Mouse (Mus musculus) spleen, adult 2 months (tissue): ENCODE measurements around the gene Cmklr1.

Source experiments
- CTCF ChIP-seq: fragments of 200-500 bp; IDR thresholded peaks from 2 replicates; pipeline ENCODE4 v1.5.1; 2011; ENCODE audit warnings: mild to moderate bottlenecking, inconsistent platforms; ENCODE audit not compliant: insufficient read depth, insufficient read length, insufficient replicate concordance; ENCODE audit errors: extremely low read depth
- POLR2A ChIP-seq: fragments of 200-500 bp; IDR thresholded peaks from 2 replicates; pipeline ENCODE4 v1.6.1; 2011; ENCODE audit warnings: low read depth, low read length, inconsistent platforms

GRCm38 (mm10) chr5:113654206-113654605 lies 4.0 kb upstream of the Cmklr1 start:
- TF ChIP-seq CTCF = no peak
- TF ChIP-seq POLR2A = no peak
